Mouse (Mus musculus) MEL (cell line): ENCODE results near the gene Adgrg2. TPM values are rescaled to one million over a fixed set of nuclear protein-coding genes. Genes with fewer than 3 reads are reported as not detected.

Experiments
- DNase-seq: peaks from one replicate; pipeline ENCODE4 v3.0.0; 2011; ENCODE audit warnings: low read depth, low spot score
- H3K27ac ChIP-seq: 2 replicates; pipeline ENCODE4 v1.5.1; 2012; ENCODE audit warnings: low read depth, mild to moderate bottlenecking, control low read depth, low read length, moderate library complexity; ENCODE audit not compliant: control insufficient read depth
- H3K27me3 ChIP-seq, 2 experiments: fragments of 150-350 bp in 1 of 2; sonication (generic) in 1 of 2; 2 replicates each; pipeline ENCODE4 v1.6.1; 2012; ENCODE audit warnings: low read length in 2 of 2, mild to moderate bottlenecking in 2 of 2, improper control_type of control experiment in 1 of 2, moderate library complexity in 1 of 2; ENCODE audit not compliant: insufficient read depth in 2 of 2, control insufficient read depth in 1 of 2
- H3K36me3 ChIP-seq, 2 experiments: 2 replicates each; pipeline ENCODE4 v1.6.1; 2012 to 2014; ENCODE audit warnings: low read length in 2 of 2, improper control_type of control experiment in 1 of 2, inconsistent platforms in 1 of 2, mild to moderate bottlenecking in 1 of 2; ENCODE audit not compliant: insufficient read depth in 2 of 2, control insufficient read depth in 1 of 2
- H3K4me1 ChIP-seq, 2 experiments: fragments of 150-350 bp in 1 of 2; sonication (generic) in 1 of 2; 2 replicates each; pipeline ENCODE4 v1.6.1; 2012; ENCODE audit warnings: low read length in 2 of 2, improper control_type of control experiment in 1 of 2, mild to moderate bottlenecking in 1 of 2; ENCODE audit not compliant: insufficient read depth in 2 of 2, control insufficient read depth in 1 of 2
- H3K4me3 ChIP-seq, 2 experiments: fragments of 150-350 bp in 1 of 2; sonication (generic) in 1 of 2; 2 replicates each; pipeline ENCODE4 v1.5.1; 2012; ENCODE audit warnings: low read depth in 2 of 2, low read length in 2 of 2, mild to moderate bottlenecking in 2 of 2, moderate library complexity in 2 of 2, control low read depth in 1 of 2, improper control_type of control experiment in 1 of 2; ENCODE audit not compliant: control insufficient read depth in 1 of 2, insufficient read depth in 1 of 2
- H3K79me2 ChIP-seq: 2 replicates; pipeline ENCODE4 v1.6.1; 2012; ENCODE audit warnings: mild to moderate bottlenecking, low read length, moderate library complexity; ENCODE audit not compliant: control insufficient read depth, poor library complexity, insufficient read depth
- H3K9ac ChIP-seq: 2 replicates; pipeline ENCODE4 v1.6.1; 2012; ENCODE audit warnings: low read depth, mild to moderate bottlenecking, control low read depth, low read length, moderate library complexity; ENCODE audit not compliant: control insufficient read depth, poor library complexity, severe bottlenecking
- H3K9me3 ChIP-seq: fragments of 150-350 bp; sonication (generic); replicated peaks from 2 replicates; pipeline ENCODE4 v1.6.1; 2012; ENCODE audit warnings: mild to moderate bottlenecking, low read length, improper control_type of control experiment, moderate library complexity; ENCODE audit not compliant: insufficient read depth
- CHD1 ChIP-seq: IDR thresholded peaks from 2 replicates; pipeline ENCODE4 v1.6.1; 2012; ENCODE audit warnings: low read depth, mild to moderate bottlenecking, inconsistent platforms, low read length, improper control_type of control experiment
- E2F4 ChIP-seq: IDR thresholded peaks from 2 replicates; pipeline ENCODE4 v1.6.1; 2011; ENCODE audit warnings: low read depth, low read length, improper control_type of control experiment, borderline replicate concordance
- ELF1 ChIP-seq: IDR thresholded peaks from 2 replicates; pipeline ENCODE4 v1.6.1; 2014; ENCODE audit warnings: low read depth, mild to moderate bottlenecking, inconsistent platforms, low read length, improper control_type of control experiment, moderate library complexity
- EP300 ChIP-seq, 2 experiments: IDR thresholded peaks; 2 replicates each; pipeline ENCODE4 v1.6.1; 2011; ENCODE audit warnings: improper control_type of control experiment in 2 of 2, low read length in 2 of 2, low read depth in 1 of 2, mild to moderate bottlenecking in 1 of 2
- ETS1 ChIP-seq: IDR thresholded peaks from 2 replicates; pipeline ENCODE4 v1.6.1; 2012; ENCODE audit warnings: low read depth, mild to moderate bottlenecking, inconsistent platforms, low read length, improper control_type of control experiment, moderate library complexity
- GABPA ChIP-seq: IDR thresholded peaks from 2 replicates; pipeline ENCODE4 v1.6.1; 2012; ENCODE audit warnings: low read depth, mild to moderate bottlenecking, inconsistent platforms, low read length, improper control_type of control experiment, moderate library complexity
- GATA1 ChIP-seq: IDR thresholded peaks from 2 replicates; pipeline ENCODE4 v1.6.1; 2011; ENCODE audit warnings: low read depth, low read length, improper control_type of control experiment
- MAZ ChIP-seq: IDR thresholded peaks from 2 replicates; pipeline ENCODE4 v1.6.1; 2012; ENCODE audit warnings: low read depth, mild to moderate bottlenecking, inconsistent platforms, low read length, improper control_type of control experiment
- MEF2A ChIP-seq: IDR thresholded peaks from 2 replicates; pipeline ENCODE4 v1.6.1; 2014; ENCODE audit warnings: low read depth, mild to moderate bottlenecking, inconsistent platforms, low read length, improper control_type of control experiment; ENCODE audit not compliant: poor library complexity, insufficient replicate concordance, severe bottlenecking; ENCODE audit errors: extremely low read depth
- MYB ChIP-seq: IDR thresholded peaks from 2 replicates; pipeline ENCODE4 v1.6.1; 2011; ENCODE audit warnings: mild to moderate bottlenecking, low read depth, low read length, improper control_type of control experiment
- MYC ChIP-seq: IDR thresholded peaks from 2 replicates; pipeline ENCODE4 v1.6.1; 2011; ENCODE audit warnings: low read depth, mild to moderate bottlenecking, low read length, improper control_type of control experiment, moderate library complexity
- POLR2A ChIP-seq, 2 experiments: IDR thresholded peaks; 2 replicates each; pipeline ENCODE4 v1.6.1; 2011 to 2012; ENCODE audit warnings: low read length in 2 of 2, mild to moderate bottlenecking in 2 of 2, control low read depth in 1 of 2, improper control_type of control experiment in 1 of 2, low read depth in 1 of 2, moderate library complexity in 1 of 2; ENCODE audit not compliant: control insufficient read depth in 1 of 2, insufficient read depth in 1 of 2, poor library complexity in 1 of 2
- POLR2AphosphoS5 ChIP-seq: IDR thresholded peaks from 2 replicates; pipeline ENCODE4 v1.6.1; 2012; ENCODE audit warnings: low read depth, borderline replicate concordance, mild to moderate bottlenecking, inconsistent platforms, low read length, moderate library complexity, mixed read lengths
- RAD21 ChIP-seq: IDR thresholded peaks from 2 replicates; pipeline ENCODE4 v1.6.1; 2011; ENCODE audit warnings: mild to moderate bottlenecking, low read depth, low read length, improper control_type of control experiment
- RCOR1 ChIP-seq: IDR thresholded peaks from 2 replicates; pipeline ENCODE4 v1.6.1; 2012; ENCODE audit warnings: low read depth, mild to moderate bottlenecking, inconsistent platforms, low read length, improper control_type of control experiment
- TAL1 ChIP-seq: IDR thresholded peaks from 2 replicates; pipeline ENCODE4 v1.6.1; 2012; ENCODE audit warnings: mild to moderate bottlenecking, inconsistent platforms, low read length, moderate library complexity, mixed read lengths
- USF2 ChIP-seq, 2 experiments: IDR thresholded peaks; 2 replicates each; pipeline ENCODE4 v1.6.1; 2011 to 2012; ENCODE audit warnings: improper control_type of control experiment in 2 of 2, low read length in 2 of 2, borderline replicate concordance in 1 of 2, inconsistent platforms in 1 of 2, low read depth in 1 of 2, mild to moderate bottlenecking in 1 of 2; ENCODE audit not compliant: insufficient read depth in 1 of 2
- ZMIZ1 ChIP-seq: IDR thresholded peaks from 2 replicates; pipeline ENCODE4 v1.6.1; 2012; ENCODE audit warnings: low read depth, mild to moderate bottlenecking, inconsistent platforms, low read length, improper control_type of control experiment, moderate library complexity
- polyA plus RNA-seq, 2 experiments: library from polyadenylated mRNA; stranded (reverse) in 1 of 2; unstranded in 1 of 2; fragments of >175 nt in 1 of 2; fragments of >200 nt in 1 of 2; gene quantifications; 2 replicates each; pipeline versions ENCODE4 v1.2.1 to v1.2.4; 2012; ENCODE audit warnings: low replicate concordance in 2 of 2, low read depth in 1 of 2; ENCODE audit not compliant: insufficient read length in 2 of 2, insufficient read depth in 1 of 2, missing spikeins in 1 of 2
- total RNA-seq: library from RNA; depleted of rRNA; stranded (reverse); fragments of 300-350 nt; gene quantifications from 2 replicates; pipeline ENCODE4 v1.2.3, GENCODE M21; 2012

Gene Adgrg2
- total and polyA plus RNA-seq, 3 experiments = not detected

GRCm38 (mm10) chrX:160510197-160510596 is 119.7 kb downstream of the Adgrg2 start:
- Histone ChIP-seq H3K9me3 (no peaks in the 10 kb centered on the region), H3K4me1 (peaks cover 11 to 22% of the 10 kb centered on the region in 2 experiments), H3K27me3 (no peaks in the 10 kb centered on the region), H3K4me3 (no peak overlapping the region), H3K36me3 (peaks cover 0 to 19% of the 10 kb centered on the region in 2 experiments; a peak in 3 of 4 replicates), H3K9ac (no peak overlapping the region), H3K79me2 (no peaks in the 10 kb centered on the region), H3K27ac (0 out of 2 replicates have a peak overlapping the region, but pooled peaks have one; percentile 17)
- TF ChIP-seq GATA1 = peak; percentile 52; the same call in 1 of the 2 replicates
- no peak for TF ChIP-seq ETS1
- peak; percentile 75 for TF ChIP-seq RCOR1
- TF ChIP-seq EP300 (IDR thresholded peaks at IDR 0.05; ENCODE audit: low read depth in 1 of 2, low read length in 2 of 2) = peak in 1 of 2 experiments; percentile 42; a peak in 2 of 4 replicates
- peak; percentile 76 for DNase-seq

- H3K36me3 ChIP-seq = peaks cover 0 to 6% of the 10 kb centered on the region in 2 experiments; a peak in 3 of 4 replicates
- H3K27me3 ChIP-seq = no peaks in the 10 kb centered on the region
- H3K9me3 ChIP-seq = no peaks in the 10 kb centered on the region
- peak; percentile 39 for DNase-seq
- no peak overlapping the region for H3K27ac ChIP-seq
- no peak overlapping the region for H3K9ac ChIP-seq
- H3K79me2 ChIP-seq = no peaks in the 10 kb centered on the region
- H3K4me1 ChIP-seq = peaks cover 0 to 4% of the 10 kb centered on the region in 2 experiments; a peak in 2 of 4 replicates
- no peak for TF ChIP-seq GATA1
- peak; percentile 85 for TF ChIP-seq MYB
- TF ChIP-seq EP300 (IDR thresholded peaks at IDR 0.05; ENCODE audit: low read depth in 1 of 2, low read length in 2 of 2) = peak; percentile 35 to 71; a peak in 3 of 4 replicates
- H3K4me3 ChIP-seq = no peak overlapping the region
Observed at GRCm38 (mm10) chrX:160516027-160516426, 125.5 kb downstream of the Adgrg2 start.

GRCm38 (mm10) chrX:160542772-160543171 is 152.3 kb downstream of the Adgrg2 start:
- TF ChIP-seq POLR2AphosphoS5 = no peak
- TF ChIP-seq ELF1 = no peak
- TF ChIP-seq MAZ = no peak
- no peak for TF ChIP-seq ZMIZ1
- no peak for TF ChIP-seq USF2 (IDR thresholded peaks at IDR 0.05; ENCODE audit: borderline replicate concordance in 1 of 2, insufficient read depth in 1 of 2, low read depth in 1 of 2, low read length in 2 of 2)
- no peak for TF ChIP-seq E2F4
- TF ChIP-seq GATA1 = no peak
- no peak for TF ChIP-seq MYC
- TF ChIP-seq MEF2A = no peak
- TF ChIP-seq POLR2A (IDR thresholded peaks at IDR 0.05; ENCODE audit: control insufficient read depth in 1 of 2, insufficient read depth in 1 of 2, low read depth in 1 of 2, low read length in 2 of 2, poor library complexity in 1 of 2) = no peak
- no peak for TF ChIP-seq CHD1
- TF ChIP-seq RAD21 = no peak
- no peak for TF ChIP-seq GABPA
- TF ChIP-seq TAL1 = no peak
- no peak for TF ChIP-seq MYB
- H3K27ac ChIP-seq = no peak overlapping the region
- no peaks in the 10 kb centered on the region for H3K27me3 ChIP-seq
- H3K9me3 ChIP-seq = no peaks in the 10 kb centered on the region
- no peak overlapping the region for H3K9ac ChIP-seq
- H3K4me3 ChIP-seq = no peak overlapping the region
- no peaks in the 10 kb centered on the region for H3K4me1 ChIP-seq
- peaks cover 0 to 18% of the 10 kb centered on the region in 2 experiments; a peak in 2 of 4 replicates for H3K36me3 ChIP-seq
- no peaks in the 10 kb centered on the region for H3K79me2 ChIP-seq
- DNase-seq = no peak
